Mouse (Mus musculus): ENCODE measurements around the gene Helq.

The Helq gene

GRCm38 (mm10) chr5:100779002-100779401 is 19.4 kb downstream of the Helq start:
- no peak for DNase-seq (ENCODE audit: low spot score in 2 of 2)

GRCm38 (mm10) chr5:100776900-100777299 is 21.5 kb downstream of the Helq start:
- DNase-seq (ENCODE audit: low spot score in 2 of 2), result no peak

- no peak for DNase-seq (ENCODE audit: low spot score in 2 of 2)
Observed at GRCm38 (mm10) chr5:100775778-100776404, 22.5 kb downstream of the Helq start.

GRCm38 (mm10) chr5:100771575-100771974 is 26.8 kb downstream of the Helq start:
- no peak for DNase-seq (ENCODE audit: low spot score in 2 of 2)

GRCm38 (mm10) chr5:100766026-100766425 is 32.4 kb downstream of the Helq start:
- peak in 1 of 2 experiments; percentile 16 for DNase-seq (ENCODE audit: low spot score in 2 of 2)

- no peak for DNase-seq (ENCODE audit: low spot score in 2 of 2)
Observed at GRCm38 (mm10) chr5:100761736-100762135, 36.7 kb downstream of the Helq start.

GRCm38 (mm10) chr5:100760049-100760663 is 38.2 kb downstream of the Helq start:
- no peak for DNase-seq (ENCODE audit: low spot score in 2 of 2)

GRCm38 (mm10) chr5:100758121-100758520 is 40.3 kb downstream of the Helq start:
- no peak for DNase-seq (ENCODE audit: low spot score in 2 of 2)

- DNase-seq (ENCODE audit: low spot score in 2 of 2), result no peak
Observed at GRCm38 (mm10) chr5:100753407-100753806, 45.0 kb downstream of the Helq start.

GRCm38 (mm10) chr5:100751655-100752054 is 46.7 kb downstream of the Helq start:
- no peak for DNase-seq (ENCODE audit: low spot score in 2 of 2)

- DNase-seq (ENCODE audit: low spot score in 2 of 2), result no peak
Observed at GRCm38 (mm10) chr5:100750617-100751255, 47.7 kb downstream of the Helq start.

- DNase-seq (ENCODE audit: low spot score in 2 of 2), result no peak
Observed at GRCm38 (mm10) chr5:100738802-100739201, 59.6 kb downstream of the Helq start.

- DNase-seq (ENCODE audit: low spot score in 2 of 2), result no peak
Observed at GRCm38 (mm10) chr5:100736919-100737318, 61.5 kb downstream of the Helq start.

GRCm38 (mm10) chr5:100734535-100734934 is 63.9 kb downstream of the Helq start:
- DNase-seq (ENCODE audit: low spot score in 2 of 2), result no peak

GRCm38 (mm10) chr5:100728757-100729156 is 69.6 kb downstream of the Helq start:
- DNase-seq (ENCODE audit: low spot score in 2 of 2), result no peak

- DNase-seq (ENCODE audit: low spot score in 2 of 2), result no peak
Observed at GRCm38 (mm10) chr5:100726001-100726400, 72.4 kb downstream of the Helq start.

GRCm38 (mm10) chr5:100719235-100720088 is 78.9 kb downstream of the Helq start, which contains the start of gene Hpse:
Gene Hpse (minus strand): TSS chr5:100719716.
- no peak for DNase-seq (ENCODE audit: low spot score in 2 of 2)

- DNase-seq (ENCODE audit: low spot score in 2 of 2), result no peak
Observed at GRCm38 (mm10) chr5:100716762-100717161, 81.6 kb downstream of the Helq start.
